Mouse (Mus musculus) limb, embryonic 12.5 days (tissue): ENCODE data around the gene Tmprss7. TPM values are rescaled to one million over a fixed set of nuclear protein-coding genes. Genes with fewer than 3 reads are reported as not detected.

Experiments used
- ATAC-seq: fragments of 200-750 bp; cut with Nextera tagmentation; 2 replicates; pipeline ENCODE4 v1.8.0; 2017; ENCODE audit warnings: low read depth, moderate TSS enrichment; ENCODE audit not compliant: insufficient number of reproducible peaks, insufficient read depth, low FRiP score, low TSS enrichment
- H3K27ac ChIP-seq: fragments of 300-500 bp; sonication (generic); 2 replicates; pipeline ENCODE4 v1.5.1; 2016; ENCODE audit warnings: mild to moderate bottlenecking, moderate library complexity
- H3K27me3 ChIP-seq: fragments of 300-500 bp; sonication (generic); 2 replicates; pipeline ENCODE4 v1.6.1; 2016; ENCODE audit warnings: mild to moderate bottlenecking, moderate library complexity
- H3K36me3 ChIP-seq: fragments of 300-500 bp; sonication (generic); 2 replicates; pipeline ENCODE4 v1.6.1; 2016; ENCODE audit warnings: mild to moderate bottlenecking, moderate library complexity
- H3K4me1 ChIP-seq: fragments of 300-500 bp; sonication (generic); replicated peaks from 2 replicates; pipeline ENCODE4 v1.6.1; 2016
- H3K4me2 ChIP-seq: fragments of 300-500 bp; sonication (generic); 2 replicates; pipeline ENCODE4 v1.6.1; 2016; ENCODE audit warnings: mild to moderate bottlenecking, moderate library complexity
- H3K4me3 ChIP-seq: fragments of 300-500 bp; sonication (generic); replicated peaks from 2 replicates; pipeline ENCODE4 v1.5.1; 2016; ENCODE audit warnings: mild to moderate bottlenecking
- H3K9ac ChIP-seq: fragments of 300-500 bp; sonication (generic); replicated peaks from 2 replicates; pipeline ENCODE4 v1.6.1; 2016; ENCODE audit warnings: mild to moderate bottlenecking, moderate library complexity
- H3K9me3 ChIP-seq: fragments of 300-500 bp; sonication (generic); 2 replicates; pipeline ENCODE4 v1.6.1; 2016; ENCODE audit warnings: mild to moderate bottlenecking, moderate library complexity
- WGBS: fragments of 180-500 bp; shearing (Covaris S2); methylation state at CpG from one replicate; pipeline ENCODE4 v1.1.7; 2016; 5-methylcytosine and 5-hydroxymethylcytosine counted together
- polyA plus RNA-seq: library from polyadenylated mRNA; unstranded; fragments of >200 nt; fragmentation: Nextera tagmentation; extraction: Ambion mirVana; gene quantifications from 2 replicates; pipeline ENCODE4 v1.2.1, GENCODE M21; 2016

The Tmprss7 gene
- polyA plus RNA-seq, 1 experiment from 2014 or later = 0.20 TPM

DNA sequence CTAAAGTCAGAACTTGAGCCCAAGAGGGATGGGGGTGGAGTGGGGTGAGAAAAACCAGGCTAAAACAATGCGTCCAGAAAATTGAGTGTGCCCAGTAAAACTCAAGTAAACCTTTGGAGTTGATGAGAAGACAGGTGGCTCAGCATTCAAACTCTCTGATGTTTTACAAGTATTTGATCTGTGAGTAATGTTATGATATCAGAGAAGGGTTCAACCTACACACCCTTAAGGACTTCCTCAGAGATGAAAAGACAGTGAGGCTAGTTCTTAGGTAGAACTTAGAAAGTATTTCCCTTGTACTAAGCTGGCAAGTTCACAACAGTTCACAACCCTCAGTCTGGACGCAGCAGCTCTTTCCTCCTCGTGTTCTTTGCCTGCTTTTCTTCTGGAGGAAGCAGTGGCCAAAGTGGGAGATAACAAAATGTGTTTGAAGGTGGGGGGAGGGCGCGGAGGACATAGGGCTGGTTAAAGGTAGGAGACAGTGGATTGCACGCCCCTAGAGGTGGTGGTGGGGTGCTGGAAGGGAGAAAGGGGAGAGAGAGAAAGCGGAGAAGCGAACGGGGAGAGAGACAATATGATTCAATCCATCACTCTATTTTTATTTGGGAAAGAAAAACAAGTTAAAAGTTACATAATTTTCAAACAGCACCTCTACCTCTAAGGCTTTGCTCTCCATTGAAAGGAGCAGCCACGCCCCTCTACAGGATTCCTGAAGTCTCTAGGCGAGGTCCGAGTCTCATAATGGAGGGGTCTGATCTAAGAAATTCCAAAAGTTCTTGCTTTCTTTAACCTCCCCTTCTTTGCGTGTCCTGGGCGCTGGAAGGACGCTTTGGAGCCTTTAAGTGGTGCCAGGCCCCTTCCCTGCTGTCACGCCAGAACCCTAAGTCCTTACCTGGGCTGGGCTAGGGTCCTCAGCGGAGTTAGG lies 40.2 kb downstream of the Tmprss7 start:
- ATAC-seq = no peak
- Histone ChIP-seq H3K27ac (no peak overlapping the region), H3K9me3 (no peaks in the 10 kb centered on the region), H3K4me1 (peaks cover 4% of the 10 kb centered on the region), H3K4me3 (peak overlapping the region; percentile 39), H3K27me3 (peaks cover 28% of the 10 kb centered on the region), H3K4me2 (peak overlapping the region; percentile 76), H3K36me3 (no peaks in the 10 kb centered on the region), H3K9ac (no peak overlapping the region)
- WGBS = 9% methylated on average over 17 of the region's 17 CpGs

DNA sequence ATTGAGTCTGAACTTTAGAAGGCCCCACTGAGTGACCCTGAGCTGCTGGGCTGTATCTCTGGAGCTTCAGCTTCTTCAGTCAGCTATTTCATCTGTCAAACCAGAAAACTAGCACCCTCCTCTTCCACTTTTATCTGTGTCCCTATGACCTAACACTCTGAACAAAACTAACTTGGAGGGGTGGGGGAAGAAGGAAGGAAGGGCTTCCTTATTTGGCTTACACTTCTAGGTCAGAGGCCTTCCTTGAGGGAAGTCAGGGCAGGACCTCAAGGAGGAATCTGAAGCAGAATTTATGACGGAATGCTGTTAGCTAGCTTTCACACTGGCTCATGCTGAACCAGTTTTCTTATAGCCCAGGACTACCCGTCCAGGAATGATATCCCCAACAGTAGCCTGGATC lies 42.0 kb downstream of the Tmprss7 start:
- H3K4me2 ChIP-seq = no peak overlapping the region
- peaks cover 4% of the 10 kb centered on the region for H3K4me1 ChIP-seq
- WGBS = 62% methylated on average over 2 of the region's 2 CpGs
- H3K9me3 ChIP-seq = no peaks in the 10 kb centered on the region
- H3K9ac ChIP-seq = no peak overlapping the region
- H3K27me3 ChIP-seq = peaks cover 28% of the 10 kb centered on the region
- ATAC-seq = no peak
- H3K27ac ChIP-seq = no peak overlapping the region
- H3K4me3 ChIP-seq = no peak overlapping the region
- H3K36me3 ChIP-seq = no peaks in the 10 kb centered on the region

DNA sequence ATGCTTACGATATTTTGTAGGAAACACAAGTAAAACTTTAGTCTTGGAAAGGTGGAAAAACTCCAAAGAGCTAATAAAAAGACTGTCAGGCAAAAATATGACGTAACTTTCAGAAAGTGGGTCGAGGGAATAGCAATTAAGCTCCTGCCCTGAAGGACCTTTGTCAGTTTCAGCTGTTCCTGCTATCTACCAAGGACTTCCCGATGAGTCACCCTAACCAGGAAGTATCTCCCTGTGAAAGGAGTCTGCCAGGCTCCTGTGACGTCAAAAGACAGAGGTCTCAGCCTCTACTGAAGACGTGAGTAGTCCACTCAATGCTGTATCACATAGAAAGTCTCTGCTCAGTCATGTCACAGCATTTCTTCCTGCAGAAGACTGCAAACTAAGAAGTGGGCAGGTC lies 49.1 kb downstream of the Tmprss7 start:
- no peak overlapping the region for H3K9ac ChIP-seq
- H3K4me3 ChIP-seq = no peak overlapping the region
- H3K27me3 ChIP-seq = no peaks in the 10 kb centered on the region
- H3K9me3 ChIP-seq = no peaks in the 10 kb centered on the region
- H3K4me2 ChIP-seq = no peak overlapping the region
- H3K4me1 ChIP-seq = 0 out of 2 replicates have a peak, but pooled peaks cover 4% of the 10 kb centered on the region
- no peak overlapping the region for H3K27ac ChIP-seq
- H3K36me3 ChIP-seq = no peaks in the 10 kb centered on the region
- 67% methylated on average over 6 of the region's 6 CpGs for WGBS
- ATAC-seq = no peak

DNA sequence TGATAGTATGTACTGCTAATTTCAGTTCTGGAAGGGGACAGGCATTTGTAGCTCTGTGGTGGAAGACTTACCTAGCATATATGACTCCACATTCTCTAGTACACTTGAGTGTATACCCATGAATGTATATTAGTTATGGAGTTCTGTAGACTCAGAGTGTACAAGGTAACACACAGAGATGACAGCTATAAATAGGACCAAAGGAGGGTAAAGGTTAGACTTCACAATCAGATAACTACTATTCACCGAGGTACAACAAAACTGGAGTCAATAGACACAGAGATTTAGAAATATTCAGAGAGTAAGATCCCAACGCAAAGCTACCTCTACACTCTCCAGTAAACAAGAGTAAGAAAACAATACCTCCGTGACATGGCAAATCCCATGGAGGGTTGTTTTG lies 49.5 kb downstream of the Tmprss7 start:
- 0 out of 2 replicates have a peak, but pooled peaks cover 4% of the 10 kb centered on the region for H3K4me1 ChIP-seq
- 90% methylated on average over 3 of the region's 3 CpGs for WGBS
- H3K4me2 ChIP-seq = no peak overlapping the region
- no peaks in the 10 kb centered on the region for H3K9me3 ChIP-seq
- H3K27ac ChIP-seq = no peak overlapping the region
- H3K27me3 ChIP-seq = no peaks in the 10 kb centered on the region
- no peak overlapping the region for H3K9ac ChIP-seq
- H3K4me3 ChIP-seq = no peak overlapping the region
- no peak for ATAC-seq
- no peaks in the 10 kb centered on the region for H3K36me3 ChIP-seq

DNA sequence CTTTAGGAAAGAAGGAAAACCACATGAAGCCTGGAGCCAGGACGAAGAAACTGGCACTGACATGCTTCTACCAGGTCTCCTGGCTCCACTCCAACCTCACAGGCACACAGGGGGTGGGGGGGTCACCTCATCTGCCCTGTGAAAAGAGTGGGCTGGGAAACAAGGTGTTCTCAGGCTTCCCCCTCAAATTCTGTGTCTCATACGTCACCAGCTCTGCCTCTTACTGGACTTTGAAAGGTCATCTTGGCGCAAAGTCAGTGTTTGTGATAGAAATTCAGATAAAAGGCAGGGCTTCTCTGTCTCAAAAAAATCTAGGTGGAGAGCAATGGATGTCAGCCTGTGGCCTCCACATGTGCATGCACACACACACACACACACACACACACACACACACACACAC lies 52.2 kb downstream of the Tmprss7 start:
- ATAC-seq = 0 out of 2 replicates have a peak, but pooled peaks have one; percentile 31
- 73% methylated on average over 3 of the region's 3 CpGs for WGBS
- Histone ChIP-seq H3K9ac (no peak overlapping the region), H3K4me1 (0 out of 2 replicates have a peak, but pooled peaks cover 4% of the 10 kb centered on the region), H3K4me2 (no peak overlapping the region), H3K9me3 (no peaks in the 10 kb centered on the region), H3K36me3 (no peaks in the 10 kb centered on the region), H3K27me3 (no peaks in the 10 kb centered on the region), H3K27ac (no peak overlapping the region), H3K4me3 (no peak overlapping the region)

DNA sequence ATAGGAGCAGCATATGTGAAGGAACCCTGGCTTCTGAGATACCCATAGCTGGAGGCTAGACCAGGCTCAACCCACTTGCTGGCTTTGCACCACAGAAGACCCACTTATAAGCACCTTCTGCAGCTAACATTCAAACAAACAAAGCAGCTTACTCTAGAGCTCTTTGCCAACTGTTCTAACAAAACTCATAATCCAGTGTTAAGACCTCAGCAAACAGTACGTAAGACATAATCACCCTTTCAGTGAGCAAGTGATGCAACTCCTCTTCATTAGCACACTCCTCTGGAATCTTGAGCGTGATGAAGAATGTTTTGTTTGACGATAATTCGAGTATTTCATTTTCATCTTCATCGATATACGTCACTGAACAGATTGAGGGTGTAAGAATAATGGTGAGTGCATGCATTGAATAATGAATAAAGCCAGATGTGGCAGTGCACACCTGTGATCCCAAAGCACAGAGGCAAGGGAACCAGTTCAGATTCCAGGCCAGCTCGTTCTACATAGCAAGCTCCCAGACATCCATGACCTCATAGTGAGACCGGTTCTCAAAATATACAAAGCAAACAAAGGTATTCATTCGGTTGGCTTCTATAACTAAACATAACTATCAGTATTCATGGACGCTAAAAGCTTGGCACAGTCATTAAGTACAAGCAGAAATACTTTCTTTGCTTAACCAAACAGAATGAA lies 53.2 kb downstream of the Tmprss7 start:
- Histone ChIP-seq H3K4me2 (no peak overlapping the region), H3K4me1 (0 out of 2 replicates have a peak, but pooled peaks cover 4% of the 10 kb centered on the region), H3K9ac (no peak overlapping the region), H3K27me3 (no peaks in the 10 kb centered on the region), H3K36me3 (no peaks in the 10 kb centered on the region), H3K9me3 (no peaks in the 10 kb centered on the region), H3K4me3 (no peak overlapping the region), H3K27ac (no peak overlapping the region)
- ATAC-seq = no peak
- WGBS = 80% methylated on average over 10 of the region's 10 CpGs

DNA sequence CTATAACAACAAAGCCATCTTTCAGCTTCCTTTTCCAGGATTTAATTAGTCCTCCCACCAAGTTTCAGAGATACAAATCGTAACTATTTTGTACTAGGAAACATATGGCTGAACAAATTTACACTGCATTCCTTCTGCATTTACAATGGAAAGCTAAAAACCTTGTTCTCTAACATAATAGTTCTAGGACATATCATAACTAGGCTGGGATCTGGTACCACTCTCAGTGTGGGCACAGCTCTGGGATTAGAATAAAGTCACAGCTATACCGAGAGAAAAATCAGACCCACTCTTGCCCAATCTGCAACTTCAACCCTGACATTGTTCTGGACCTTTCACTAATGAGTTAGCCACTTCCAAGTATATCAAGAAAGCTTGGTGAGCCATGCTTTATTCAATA lies 57.6 kb downstream of the Tmprss7 start:
- 80% methylated on average over 2 of the region's 2 CpGs for WGBS
- no peak overlapping the region for H3K4me3 ChIP-seq
- H3K9me3 ChIP-seq = no peaks in the 10 kb centered on the region
- H3K4me1 ChIP-seq = no peaks in the 10 kb centered on the region
- H3K4me2 ChIP-seq = no peak overlapping the region
- ATAC-seq = no peak
- no peak overlapping the region for H3K27ac ChIP-seq
- no peaks in the 10 kb centered on the region for H3K36me3 ChIP-seq
- H3K9ac ChIP-seq = no peak overlapping the region
- no peaks in the 10 kb centered on the region for H3K27me3 ChIP-seq

DNA sequence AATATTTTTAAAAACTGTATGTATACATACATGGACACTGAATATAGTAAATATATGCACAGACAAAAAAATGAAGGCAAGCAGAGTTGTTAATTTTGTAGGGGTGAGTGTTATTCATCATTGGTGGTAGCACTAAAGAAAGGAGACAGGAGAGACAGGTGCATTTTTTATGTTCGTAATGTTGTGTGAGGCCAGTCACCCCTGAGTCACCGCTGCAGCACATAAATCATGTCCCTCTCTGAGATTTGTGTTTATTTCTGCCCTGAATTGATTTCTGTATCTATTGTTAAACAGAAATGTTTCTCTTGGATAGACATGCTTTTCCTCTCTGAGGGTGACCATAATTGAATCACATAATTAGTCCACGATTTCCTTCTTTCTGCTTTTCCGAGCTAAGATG lies 61.0 kb downstream of the Tmprss7 start:
- no peaks in the 10 kb centered on the region for H3K9me3 ChIP-seq
- no peak overlapping the region for H3K27ac ChIP-seq
- H3K4me2 ChIP-seq = no peak overlapping the region
- no peaks in the 10 kb centered on the region for H3K4me1 ChIP-seq
- 77% methylated on average over 4 of the region's 4 CpGs for WGBS
- H3K9ac ChIP-seq = no peak overlapping the region
- no peaks in the 10 kb centered on the region for H3K27me3 ChIP-seq
- H3K4me3 ChIP-seq = no peak overlapping the region
- no peak for ATAC-seq
- H3K36me3 ChIP-seq = no peaks in the 10 kb centered on the region

DNA sequence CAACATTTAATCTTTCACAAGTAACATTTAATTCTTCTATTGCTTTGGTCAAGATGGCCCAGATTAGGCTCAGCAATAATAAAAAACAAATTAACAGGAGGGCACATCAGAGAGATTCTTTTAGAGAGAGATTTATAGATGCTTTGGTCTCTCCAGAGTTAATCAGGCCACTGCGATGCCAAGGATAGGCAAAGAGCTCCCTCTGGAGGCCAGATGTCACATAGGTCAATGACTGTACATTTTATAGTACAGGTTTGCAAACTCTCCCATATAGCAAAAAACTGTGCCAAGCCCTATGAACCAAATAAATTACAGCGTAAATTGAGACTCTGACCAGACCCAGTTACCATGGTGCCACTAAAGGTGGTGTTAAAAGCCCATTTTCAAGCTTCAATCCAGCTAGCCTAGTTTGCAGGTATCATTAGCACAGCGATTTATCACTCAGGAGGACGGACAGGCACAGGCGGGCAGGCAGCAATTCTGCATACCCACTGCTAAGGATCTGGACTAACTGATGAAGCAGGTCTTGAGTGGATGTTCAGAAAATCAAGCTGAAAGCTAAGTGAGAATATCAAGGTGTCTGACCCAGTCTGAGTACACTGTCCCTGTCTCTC lies 63.0 kb downstream of the Tmprss7 start:
- Histone ChIP-seq H3K9ac (no peak overlapping the region), H3K27ac (no peak overlapping the region), H3K36me3 (no peaks in the 10 kb centered on the region), H3K9me3 (no peaks in the 10 kb centered on the region), H3K4me3 (no peak overlapping the region), H3K4me2 (no peak overlapping the region), H3K4me1 (no peaks in the 10 kb centered on the region), H3K27me3 (no peaks in the 10 kb centered on the region)
- 0 out of 2 replicates have a peak, but pooled peaks have one; percentile 52 for ATAC-seq
- 43% methylated on average over 5 of the region's 5 CpGs for WGBS

DNA sequence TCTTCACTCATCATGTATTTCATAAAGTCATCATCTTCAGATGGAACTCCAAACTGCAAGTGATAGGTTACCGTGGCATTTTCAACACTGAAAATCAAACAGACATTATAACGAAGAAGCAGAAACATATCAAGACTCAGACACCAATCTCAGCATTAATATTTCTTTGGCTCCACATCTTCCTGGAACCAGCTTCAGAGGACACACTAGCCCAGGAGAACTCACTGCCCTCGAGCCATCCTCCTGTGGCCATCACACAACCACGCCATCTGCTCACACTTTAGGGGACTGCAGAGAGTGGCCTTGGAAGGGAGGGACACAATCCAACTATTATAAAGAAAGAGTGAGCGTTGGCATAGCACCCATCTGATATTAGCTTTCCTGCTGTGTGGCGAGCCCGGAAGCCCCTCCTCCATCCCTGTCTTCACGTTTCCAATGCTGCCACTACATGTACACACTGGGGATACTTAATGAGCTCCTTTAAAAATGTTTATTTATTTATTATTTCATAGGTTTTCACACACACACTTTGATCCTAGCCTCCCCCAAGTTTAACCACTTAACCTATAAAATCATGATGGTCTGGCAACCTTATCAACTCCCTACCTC lies 63.9 kb downstream of the Tmprss7 start:
- H3K4me1 ChIP-seq = no peaks in the 10 kb centered on the region
- H3K27ac ChIP-seq = no peak overlapping the region
- no peak for ATAC-seq
- WGBS = 75% methylated on average over 8 of the region's 8 CpGs
- H3K27me3 ChIP-seq = no peaks in the 10 kb centered on the region
- no peaks in the 10 kb centered on the region for H3K36me3 ChIP-seq
- no peaks in the 10 kb centered on the region for H3K9me3 ChIP-seq
- H3K4me3 ChIP-seq = no peak overlapping the region
- no peak overlapping the region for H3K4me2 ChIP-seq
- H3K9ac ChIP-seq = no peak overlapping the region

DNA sequence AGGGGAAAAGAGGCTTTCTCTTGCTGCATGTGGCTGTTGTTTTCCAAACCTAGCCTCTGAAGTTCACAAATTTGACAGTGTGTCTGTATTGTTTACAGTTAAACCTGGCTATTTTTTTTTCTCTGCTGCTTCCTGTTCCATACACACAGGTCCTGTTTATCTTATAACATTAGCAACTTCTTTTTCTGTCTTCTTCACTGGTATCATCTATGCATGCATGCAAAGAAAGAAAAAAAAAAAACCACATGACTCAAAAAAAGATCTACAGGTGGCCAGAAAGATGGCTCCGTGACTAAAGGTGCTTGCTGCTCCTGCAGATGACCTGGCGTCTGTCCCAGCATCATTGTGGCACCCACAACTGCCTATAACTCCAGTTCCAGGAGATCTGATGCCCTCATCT lies 68.1 kb downstream of the Tmprss7 start:
- H3K4me1 ChIP-seq = no peaks in the 10 kb centered on the region
- H3K27me3 ChIP-seq = no peaks in the 10 kb centered on the region
- H3K4me3 ChIP-seq = no peak overlapping the region
- no peak overlapping the region for H3K4me2 ChIP-seq
- H3K9me3 ChIP-seq = no peaks in the 10 kb centered on the region
- H3K27ac ChIP-seq = no peak overlapping the region
- 94% methylated on average over 2 of the region's 2 CpGs for WGBS
- no peak for ATAC-seq
- H3K9ac ChIP-seq = no peak overlapping the region
- H3K36me3 ChIP-seq = no peaks in the 10 kb centered on the region
